Mouse (Mus musculus) ovary, postnatal 36 days (tissue): ENCODE data around the gene Cypt3.

Source experiments
- DNase-seq: peaks from one replicate; pipeline ENCODE4 v3.0.0; 2022; ENCODE audit warnings: low spot score, mixed read lengths

Gene Cypt3

DNA sequence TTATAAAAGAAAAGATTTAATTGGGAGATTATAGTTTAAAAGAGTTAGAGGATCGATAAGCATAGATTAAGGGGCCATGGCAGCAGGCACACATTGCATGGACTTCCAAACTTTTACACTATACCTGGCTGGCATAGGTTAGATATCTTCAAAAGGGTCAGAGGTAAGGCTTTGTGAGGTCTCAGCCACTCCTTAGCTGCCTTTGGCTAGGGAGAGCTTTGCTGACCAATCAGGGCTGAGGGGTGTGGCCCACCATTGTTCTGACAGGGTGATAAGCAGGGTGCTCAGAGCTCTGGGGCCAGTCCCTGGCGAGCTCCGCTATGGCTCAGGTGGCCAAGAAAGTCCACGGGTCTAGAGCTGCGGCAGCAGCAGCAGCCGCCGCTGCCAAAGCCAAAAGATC lies at the start of gene Cypt3:
TSS of gene Cypt3 (plus strand) at position 301 of the 400 bp plus-strand sequence.
- DNase-seq = no peak

DNA sequence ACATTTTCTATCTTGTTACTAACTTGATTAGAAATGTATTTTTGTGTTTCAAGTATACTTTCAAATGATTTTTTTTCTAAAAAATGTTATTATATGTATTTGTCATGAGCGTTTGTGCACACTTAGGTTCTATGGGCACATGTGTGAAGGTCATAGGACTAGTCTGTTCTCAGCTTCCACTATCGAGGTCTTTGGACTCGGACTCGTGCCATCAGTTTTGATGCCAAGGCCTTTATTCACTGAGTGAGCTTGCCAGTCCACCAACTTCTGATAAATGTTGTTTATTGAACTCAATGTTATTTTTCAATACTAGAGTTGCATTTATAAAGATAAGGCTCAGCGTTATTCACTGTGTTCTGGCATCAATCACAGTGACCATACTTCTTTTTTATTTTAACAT lies 42.9 kb upstream of the Cypt3 start:
- no peak for DNase-seq

DNA sequence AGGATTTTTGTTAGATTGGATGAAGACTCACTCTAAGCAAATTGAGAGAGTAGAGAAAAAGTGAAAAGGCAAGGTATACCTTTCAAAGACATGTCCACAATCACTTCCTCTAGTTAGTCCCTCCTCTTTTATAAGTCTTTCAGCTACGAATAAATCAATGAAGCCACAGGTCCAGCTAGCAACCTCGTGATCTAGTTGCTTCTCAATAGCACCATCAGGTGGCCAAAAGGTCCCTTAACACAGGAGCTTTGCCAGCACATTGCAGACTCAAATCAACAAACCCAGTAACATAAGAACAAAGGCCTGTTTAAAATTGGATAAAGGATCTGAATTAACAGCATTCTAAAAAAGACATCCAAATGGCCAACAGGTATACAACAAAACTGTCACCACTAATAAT lies 30.0 kb upstream of the Cypt3 start:
- no peak for DNase-seq

DNA sequence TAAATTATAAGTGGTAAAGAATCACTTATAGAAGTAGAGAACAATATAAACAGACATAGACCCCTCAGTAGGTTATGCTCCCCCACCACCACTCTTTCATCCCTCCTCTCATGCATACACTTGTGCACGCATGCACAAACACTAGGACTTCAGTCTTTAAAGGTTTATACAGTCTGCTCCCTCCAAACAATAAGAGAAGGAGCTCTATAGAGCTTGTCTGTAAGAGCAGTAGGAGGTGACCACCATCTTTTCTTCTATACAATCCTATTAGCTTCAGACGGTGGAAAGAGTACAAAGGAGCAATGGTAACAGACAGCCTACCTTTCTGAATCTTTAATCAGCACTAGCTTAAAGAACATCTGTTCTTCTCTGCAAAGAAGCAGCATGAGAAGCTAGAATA lies 1.8 kb upstream of the Cypt3 start:
- no peak for DNase-seq

DNA sequence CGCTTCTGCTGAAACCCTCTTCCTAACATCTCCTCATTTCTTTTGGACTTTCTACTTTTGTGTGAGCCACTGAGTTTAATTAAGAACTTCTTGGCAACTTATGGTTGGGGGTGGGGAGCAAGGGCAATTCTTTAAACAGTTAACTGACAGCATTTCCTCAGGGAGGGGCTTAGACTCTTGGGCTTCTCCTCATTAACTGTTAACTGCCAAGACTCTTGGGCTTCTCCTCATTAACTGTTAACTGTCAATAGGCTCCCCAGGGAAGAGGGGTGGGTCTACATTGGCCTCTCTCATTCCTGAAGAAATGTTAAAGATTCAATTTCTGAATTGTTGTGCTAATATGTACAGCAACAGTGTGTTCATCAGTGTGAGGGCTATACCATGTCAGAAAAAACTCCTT lies 6.3 kb downstream of the Cypt3 start:
- DNase-seq = no peak

DNA sequence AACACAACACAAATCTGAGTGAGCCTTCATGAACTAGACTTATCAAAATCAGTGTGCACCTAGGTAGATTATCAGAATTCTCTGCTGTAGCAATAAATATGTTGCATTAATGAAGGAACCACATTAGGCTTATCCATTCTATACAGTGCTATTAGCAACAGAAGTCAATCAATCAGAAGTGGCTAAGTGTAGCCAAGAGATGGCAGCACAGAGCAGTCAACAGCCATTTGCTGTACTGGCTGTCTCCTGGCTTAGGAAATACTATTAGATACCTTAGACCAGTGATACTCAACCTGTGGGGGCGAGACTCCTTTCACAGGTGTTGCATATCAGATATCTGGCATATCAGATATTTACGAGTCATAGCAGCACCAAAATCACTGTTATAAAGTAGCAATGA lies 41.2 kb downstream of the Cypt3 start:
- DNase-seq = no peak
